Mouse (Mus musculus): ENCODE data around the gene Thra. TPM values are rescaled to one million over a fixed set of nuclear protein-coding genes. Genes with fewer than 3 reads are reported as not detected.

Thra gene
- polyA plus RNA-seq, 1 experiment: 19.8 TPM

DNA sequence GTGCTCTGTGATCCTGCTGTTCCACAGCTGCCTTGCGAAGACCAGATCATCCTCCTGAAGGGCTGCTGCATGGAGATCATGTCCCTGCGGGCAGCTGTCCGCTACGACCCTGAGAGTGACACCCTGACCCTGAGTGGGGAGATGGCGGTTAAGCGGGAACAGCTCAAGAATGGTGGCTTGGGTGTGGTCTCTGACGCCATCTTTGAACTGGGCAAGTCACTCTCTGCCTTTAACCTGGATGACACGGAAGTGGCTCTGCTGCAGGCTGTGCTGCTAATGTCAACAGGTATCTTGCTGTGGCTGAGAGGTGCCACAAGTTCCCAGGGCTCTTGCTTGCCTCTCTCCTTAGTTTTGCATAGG is 23.0 kb downstream of the Thra start:
- no peak for DNase-seq (ENCODE audit: low read depth in 1 of 2, low spot score in 2 of 2)
- Histone ChIP-seq H3K4me3 (ENCODE audit: extremely low read depth, insufficient read depth, insufficient read length) (no peak overlapping the region), H3K27me3 (ENCODE audit: control insufficient read depth, insufficient read depth, low read length) (no peaks in the 10 kb centered on the region), H3K4me1 (ENCODE audit: control insufficient read depth, insufficient read depth, insufficient read length) (peaks cover 10% of the 10 kb centered on the region), H3K27ac (ENCODE audit: insufficient read depth, low read length) (no peak overlapping the region), H3K36me3 (ENCODE audit: control insufficient read depth, insufficient read depth, low read length) (no peaks in the 10 kb centered on the region; the same call in 1 of the 2 replicates)
- TF ChIP-seq POLR2A (IDR thresholded peaks at IDR 0.05; ENCODE audit: low read depth, low read length) (no peak), CTCF (IDR thresholded peaks at IDR 0.05; ENCODE audit: extremely low read depth, insufficient read depth, insufficient read length, insufficient replicate concordance) (no peak)
- 94% methylated on average over 8 of the region's 8 CpGs for WGBS

GRCm38 (mm10) chr11:98764091-98764490 is 23.7 kb downstream of the Thra start:
- Histone ChIP-seq H3K36me3 (ENCODE audit: control insufficient read depth, insufficient read depth, low read length) (no peaks in the 10 kb centered on the region; the same call in 1 of the 2 replicates), H3K27ac (ENCODE audit: insufficient read depth, low read length) (no peak overlapping the region)
- TF ChIP-seq CTCF (IDR thresholded peaks at IDR 0.05; ENCODE audit: extremely low read depth, insufficient read depth, insufficient read length, insufficient replicate concordance): no peak
- TF ChIP-seq POLR2A (IDR thresholded peaks at IDR 0.05; ENCODE audit: low read depth, low read length): no peak

DNA sequence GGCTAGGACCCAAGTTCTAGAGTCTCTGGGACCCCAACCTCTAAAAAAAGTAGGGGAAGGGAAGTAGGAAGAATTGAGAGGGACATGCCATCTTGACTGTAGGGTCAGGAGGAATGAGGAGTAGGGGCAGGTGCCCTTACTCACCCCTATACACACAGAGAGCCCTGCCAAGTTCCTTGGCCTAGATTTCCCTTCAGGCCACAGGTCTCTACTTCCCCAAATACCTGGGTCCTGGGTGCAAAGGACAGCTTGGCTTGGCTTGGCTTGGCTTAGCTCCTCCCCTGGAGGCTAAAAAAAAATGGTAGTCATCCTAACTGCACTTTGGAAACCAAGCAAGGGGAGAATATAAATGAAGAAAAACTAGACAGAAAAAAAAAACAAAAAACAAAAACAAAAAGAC is 24.3 kb downstream of the Thra start:
- H3K4me3 ChIP-seq (ENCODE audit: extremely low read depth, insufficient read depth, insufficient read length): no peak overlapping the region
- no peaks in the 10 kb centered on the region; the same call in 1 of the 2 replicates for H3K36me3 ChIP-seq (ENCODE audit: control insufficient read depth, insufficient read depth, low read length)
- H3K4me1 ChIP-seq (ENCODE audit: control insufficient read depth, insufficient read depth, insufficient read length): peaks cover 13% of the 10 kb centered on the region
- H3K27me3 ChIP-seq (ENCODE audit: control insufficient read depth, insufficient read depth, low read length): no peaks in the 10 kb centered on the region
- TF ChIP-seq POLR2A (IDR thresholded peaks at IDR 0.05; ENCODE audit: low read depth, low read length): no peak
- TF ChIP-seq CTCF (IDR thresholded peaks at IDR 0.05; ENCODE audit: extremely low read depth, insufficient read depth, insufficient read length, insufficient replicate concordance): no peak
- H3K27ac ChIP-seq (ENCODE audit: insufficient read depth, low read length): no peak overlapping the region
- DNase-seq (ENCODE audit: low read depth in 1 of 2, low spot score in 2 of 2): no peak

More at GRCm38 (mm10) chr11:98764091-98764490, 23.7 kb downstream of the Thra start:
- no peak for DNase-seq (ENCODE audit: low read depth in 1 of 2, low spot score in 2 of 2)
- 85% methylated on average over 18 of the region's 18 CpGs for WGBS
- Histone ChIP-seq H3K4me3 (ENCODE audit: extremely low read depth, insufficient read depth, insufficient read length) (no peak overlapping the region), H3K27me3 (ENCODE audit: control insufficient read depth, insufficient read depth, low read length) (no peaks in the 10 kb centered on the region), H3K4me1 (ENCODE audit: control insufficient read depth, insufficient read depth, insufficient read length) (peaks cover 11% of the 10 kb centered on the region)

DNA sequence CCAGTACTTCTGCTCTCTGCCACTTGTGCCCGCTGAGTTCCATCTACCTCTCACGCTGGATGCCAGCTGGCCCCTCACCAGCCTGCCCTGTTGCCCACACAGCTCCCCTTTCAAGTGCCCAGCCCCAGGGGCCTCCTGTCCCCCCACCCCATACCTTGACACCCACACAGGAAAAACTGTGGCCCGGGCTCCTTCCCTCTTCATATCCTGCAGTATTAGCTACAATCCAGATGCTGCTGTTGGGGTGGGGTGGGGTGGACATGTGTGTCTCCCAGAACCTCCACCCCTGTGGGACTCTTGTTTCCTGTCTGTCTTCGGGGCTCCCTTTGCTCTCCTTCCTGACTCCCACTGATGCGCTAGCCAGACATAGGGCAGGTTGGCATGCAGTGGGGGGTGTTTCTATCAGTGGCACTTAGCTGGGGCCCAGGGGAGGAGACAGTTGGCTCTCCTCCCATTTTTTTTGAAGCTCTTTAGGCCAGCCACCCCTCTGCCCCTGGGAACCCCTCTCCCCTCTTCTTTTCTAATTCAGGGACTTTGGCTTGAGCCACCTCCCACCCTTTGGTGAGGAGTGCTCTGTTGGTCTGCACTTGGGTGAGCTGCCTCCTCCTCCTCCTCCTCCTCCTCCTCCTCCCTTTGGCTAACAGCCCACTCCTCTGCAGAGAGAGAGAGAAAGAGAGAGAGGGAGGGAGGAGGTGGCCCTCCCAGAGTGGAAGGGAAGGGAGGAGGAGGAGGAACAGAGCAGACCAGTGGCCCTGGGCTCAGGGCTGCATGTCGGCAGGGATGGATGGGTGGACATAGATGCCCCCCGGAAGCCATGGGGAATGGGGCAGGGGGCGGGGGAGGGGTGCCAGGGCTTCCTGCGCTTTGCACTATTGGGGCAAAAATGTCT is 25.2 kb downstream of the Thra start:
- Histone ChIP-seq H3K4me3 (ENCODE audit: extremely low read depth, insufficient read depth, insufficient read length) (no peak overlapping the region), H3K27me3 (ENCODE audit: control insufficient read depth, insufficient read depth, low read length) (no peaks in the 10 kb centered on the region), H3K27ac (ENCODE audit: insufficient read depth, low read length) (no peak overlapping the region), H3K36me3 (ENCODE audit: control insufficient read depth, insufficient read depth, low read length) (no peaks in the 10 kb centered on the region; the same call in 1 of the 2 replicates), H3K4me1 (ENCODE audit: control insufficient read depth, insufficient read depth, insufficient read length) (peaks cover 22% of the 10 kb centered on the region)
- WGBS: 41% methylated on average over 8 of the region's 9 CpGs
- TF ChIP-seq POLR2A (IDR thresholded peaks at IDR 0.05; ENCODE audit: low read depth, low read length) (no peak), CTCF (IDR thresholded peaks at IDR 0.05; ENCODE audit: extremely low read depth, insufficient read depth, insufficient read length, insufficient replicate concordance) (no peak)
- DNase-seq (ENCODE audit: low read depth in 1 of 2, low spot score in 2 of 2): no peak

- no peak for DNase-seq (ENCODE audit: low read depth in 1 of 2, low spot score in 2 of 2)
- Histone ChIP-seq H3K27ac (ENCODE audit: insufficient read depth, low read length) (no peak overlapping the region), H3K27me3 (ENCODE audit: control insufficient read depth, insufficient read depth, low read length) (no peaks in the 10 kb centered on the region), H3K4me1 (ENCODE audit: control insufficient read depth, insufficient read depth, insufficient read length) (peaks cover 25% of the 10 kb centered on the region), H3K36me3 (ENCODE audit: control insufficient read depth, insufficient read depth, low read length) (no peaks in the 10 kb centered on the region; the same call in 1 of the 2 replicates), H3K4me3 (ENCODE audit: extremely low read depth, insufficient read depth, insufficient read length) (no peak overlapping the region)
- WGBS: 69% methylated on average over 1 of the region's 2 CpGs
- no peak for TF ChIP-seq POLR2A (IDR thresholded peaks at IDR 0.05; ENCODE audit: low read depth, low read length)
- no peak for TF ChIP-seq CTCF (IDR thresholded peaks at IDR 0.05; ENCODE audit: extremely low read depth, insufficient read depth, insufficient read length, insufficient replicate concordance)
Observed at GRCm38 (mm10) chr11:98766346-98766745, 25.9 kb downstream of the Thra start.

GRCm38 (mm10) chr11:98766816-98767215 is 26.4 kb downstream of the Thra start:
- Histone ChIP-seq H3K27me3 (ENCODE audit: control insufficient read depth, insufficient read depth, low read length) (no peaks in the 10 kb centered on the region), H3K36me3 (ENCODE audit: control insufficient read depth, insufficient read depth, low read length) (no peaks in the 10 kb centered on the region; the same call in 1 of the 2 replicates), H3K27ac (ENCODE audit: insufficient read depth, low read length) (no peak overlapping the region), H3K4me3 (ENCODE audit: extremely low read depth, insufficient read depth, insufficient read length) (no peak overlapping the region), H3K4me1 (ENCODE audit: control insufficient read depth, insufficient read depth, insufficient read length) (peaks cover 26% of the 10 kb centered on the region)
- no peak for DNase-seq (ENCODE audit: low read depth in 1 of 2, low spot score in 2 of 2)
- no peak for TF ChIP-seq POLR2A (IDR thresholded peaks at IDR 0.05; ENCODE audit: low read depth, low read length)
- TF ChIP-seq CTCF (IDR thresholded peaks at IDR 0.05; ENCODE audit: extremely low read depth, insufficient read depth, insufficient read length, insufficient replicate concordance): no peak
- WGBS: 59% methylated on average over 5 of the region's 5 CpGs

GRCm38 (mm10) chr11:98767276-98767675 is 26.8 kb downstream of the Thra start:
- 25% methylated on average over 9 of the region's 9 CpGs for WGBS
- no peak overlapping the region for H3K4me3 ChIP-seq (ENCODE audit: extremely low read depth, insufficient read depth, insufficient read length)
- H3K27me3 ChIP-seq (ENCODE audit: control insufficient read depth, insufficient read depth, low read length): no peaks in the 10 kb centered on the region
- H3K4me1 ChIP-seq (ENCODE audit: control insufficient read depth, insufficient read depth, insufficient read length): peaks cover 26% of the 10 kb centered on the region
- H3K36me3 ChIP-seq (ENCODE audit: control insufficient read depth, insufficient read depth, low read length): no peaks in the 10 kb centered on the region; the same call in 1 of the 2 replicates
- no peak for DNase-seq (ENCODE audit: low read depth in 1 of 2, low spot score in 2 of 2)
- H3K27ac ChIP-seq (ENCODE audit: insufficient read depth, low read length): no peak overlapping the region
- TF ChIP-seq POLR2A (IDR thresholded peaks at IDR 0.05; ENCODE audit: low read depth, low read length): no peak
- TF ChIP-seq CTCF (IDR thresholded peaks at IDR 0.05; ENCODE audit: extremely low read depth, insufficient read depth, insufficient read length, insufficient replicate concordance): no peak

Data from spleen, adult 2 months (tissue).